Mouse (Mus musculus) lung, adult 2 months (tissue): ENCODE measurements around the gene Ccdc186. TPM values are rescaled to one million over a fixed set of nuclear protein-coding genes. Genes with fewer than 3 reads are reported as not detected.

Experiments
- DNase-seq: peaks from one replicate; pipeline ENCODE4 v3.0.0; 2022
- H3K4me1 ChIP-seq: fragments of 200-500 bp; 2 replicates; pipeline ENCODE4 v1.6.1; 2011; ENCODE audit warnings: low read length; ENCODE audit not compliant: control insufficient read depth, insufficient read depth
- H3K4me3 ChIP-seq: fragments of 200-500 bp; replicated peaks from 2 replicates; pipeline ENCODE3; 2011; ENCODE audit warnings: low read depth, mild to moderate bottlenecking, control low read depth, low read length; ENCODE audit errors: extremely low read depth
- CTCF ChIP-seq: fragments of 200-500 bp; IDR thresholded peaks from 2 replicates; pipeline ENCODE4 v1.5.1; 2011; ENCODE audit warnings: mild to moderate bottlenecking, low read length, control low read depth; ENCODE audit not compliant: insufficient read depth
- POLR2A ChIP-seq: fragments of 200-500 bp; IDR thresholded peaks from 2 replicates; pipeline ENCODE4 v1.6.1; 2011; ENCODE audit warnings: low read depth, mild to moderate bottlenecking, control low read depth, low read length, borderline replicate concordance; ENCODE audit errors: extremely low read depth
- WGBS: fragments of 180-500 bp; shearing (Covaris S2); methylation state at CpG from one replicate; pipeline ENCODE4 v1.1.7; 2018; 5-methylcytosine and 5-hydroxymethylcytosine counted together
- polyA plus RNA-seq: library from polyadenylated mRNA; depleted of rRNA; stranded (reverse); fragments of >200 nt; gene quantifications from 2 replicates; pipeline ENCODE4 v1.2.3, GENCODE M21; 2012; rRNA removed

Ccdc186 gene
- 5.6 and 7.5 TPM in 2 replicates for polyA plus RNA-seq

- Histone ChIP-seq H3K4me3 (peak within 1 kb of the TSS; percentile 99), H3K4me1 (peaks cover 16% of the 10 kb centered on the region)
- peak; percentile 81 for TF ChIP-seq POLR2A
- no peak for TF ChIP-seq CTCF
- WGBS, result under 1% methylated on average over 79 of the region's 79 CpGs
- DNase-seq, result peak; percentile 96
Observed at GRCm38 (mm10) chr19:56821798-56822447, at the start of gene Ccdc186. TSS of gene Ccdc186 (minus strand) at chr19:56822190.

GRCm38 (mm10) chr19:56867701-56868100, 45.7 kb upstream of the Ccdc186 start:
- no peak overlapping the region for H3K4me3 ChIP-seq
- DNase-seq, result no peak
- TF ChIP-seq CTCF (no peak), POLR2A (no peak)
- H3K4me1 ChIP-seq, result no peaks in the 10 kb centered on the region
- 70% methylated on average over 4 of the region's 4 CpGs for WGBS

- Histone ChIP-seq H3K4me1 (no peaks in the 10 kb centered on the region), H3K4me3 (no peak overlapping the region)
- TF ChIP-seq CTCF (no peak), POLR2A (no peak)
- WGBS, result 36% methylated on average over 5 of the region's 5 CpGs
- no peak for DNase-seq
Observed at GRCm38 (mm10) chr19:56856455-56856854, 34.5 kb upstream of the Ccdc186 start.

- H3K4me3 ChIP-seq, result no peak overlapping the region
- no peaks in the 10 kb centered on the region for H3K4me1 ChIP-seq
- TF ChIP-seq CTCF (no peak), POLR2A (no peak)
- no peak for DNase-seq
Observed at GRCm38 (mm10) chr19:56852590-56852989, 30.6 kb upstream of the Ccdc186 start.

GRCm38 (mm10) chr19:56842974-56843373, 21.0 kb upstream of the Ccdc186 start:
- no peak for DNase-seq
- Histone ChIP-seq H3K4me1 (no peaks in the 10 kb centered on the region), H3K4me3 (no peak overlapping the region)
- no peak for TF ChIP-seq CTCF
- no peak for TF ChIP-seq POLR2A
- WGBS, result 59% methylated on average over 12 of the region's 12 CpGs

- DNase-seq, result no peak
- TF ChIP-seq POLR2A, result no peak
- TF ChIP-seq CTCF, result no peak
- H3K4me1 ChIP-seq, result no peaks in the 10 kb centered on the region
- 84% methylated on average over 17 of the region's 17 CpGs for WGBS
- H3K4me3 ChIP-seq, result no peak overlapping the region
Observed at GRCm38 (mm10) chr19:56838942-56839706, 17.1 kb upstream of the Ccdc186 start.

GRCm38 (mm10) chr19:56835340-56835739, 13.3 kb upstream of the Ccdc186 start:
- 36% methylated on average over 9 of the region's 9 CpGs for WGBS
- H3K4me3 ChIP-seq, result no peak overlapping the region
- no peaks in the 10 kb centered on the region for H3K4me1 ChIP-seq
- TF ChIP-seq CTCF (no peak), POLR2A (no peak)
- DNase-seq, result no peak

- no peak for DNase-seq
- TF ChIP-seq POLR2A, result no peak
- TF ChIP-seq CTCF, result no peak
- Histone ChIP-seq H3K4me1 (no peaks in the 10 kb centered on the region; the same call in 1 of the 2 replicates), H3K4me3 (no peak overlapping the region)
- WGBS, result 68% methylated on average over 4 of the region's 4 CpGs
Observed at GRCm38 (mm10) chr19:56830163-56830562, 8.2 kb upstream of the Ccdc186 start.

GRCm38 (mm10) chr19:56829267-56829666, 7.3 kb upstream of the Ccdc186 start:
- 70% methylated on average over 9 of the region's 9 CpGs for WGBS
- TF ChIP-seq CTCF (no peak), POLR2A (no peak)
- no peak for DNase-seq
- no peak overlapping the region for H3K4me3 ChIP-seq
- no peaks in the 10 kb centered on the region; the same call in 1 of the 2 replicates for H3K4me1 ChIP-seq
